Mouse (Mus musculus): Measurements from ENCODE around the gene Celf1.
"Not testable (repeated sequence)": the region's sequence is repeated elsewhere in the genome, so short reads cannot be mapped to it uniquely, and the experiment has no call there.

Celf1 gene

GRCm38 (mm10) chr2:90941744-90942143, 1.6 kb downstream of the Celf1 start:
- DNase-seq: no peak

GRCm38 (mm10) chr2:90950149-90950548, 10.0 kb downstream of the Celf1 start:
- DNase-seq: no peak

GRCm38 (mm10) chr2:90950582-90951194, 10.5 kb downstream of the Celf1 start:
- DNase-seq: no peak

GRCm38 (mm10) chr2:90953461-90953860, 13.3 kb downstream of the Celf1 start:
- no peak for DNase-seq

- DNase-seq: no peak
Measured at GRCm38 (mm10) chr2:90956053-90956452, 15.9 kb downstream of the Celf1 start.

GRCm38 (mm10) chr2:90958856-90959255, 18.7 kb downstream of the Celf1 start:
- DNase-seq: no peak

GRCm38 (mm10) chr2:90960012-90960411, 19.8 kb downstream of the Celf1 start:
- no peak for DNase-seq

GRCm38 (mm10) chr2:90963304-90963703, 23.1 kb downstream of the Celf1 start:
- DNase-seq: no peak

- no peak for DNase-seq
Measured at GRCm38 (mm10) chr2:90964811-90965465, 24.8 kb downstream of the Celf1 start.

GRCm38 (mm10) chr2:90965466-90966080, 25.4 kb downstream of the Celf1 start:
- DNase-seq: no peak

- DNase-seq: no peak
Measured at GRCm38 (mm10) chr2:90970606-90971005, 30.4 kb downstream of the Celf1 start.

GRCm38 (mm10) chr2:90974101-90974500, 33.9 kb downstream of the Celf1 start:
- DNase-seq: no peak

- no peak for DNase-seq
Measured at GRCm38 (mm10) chr2:90975181-90975835, 35.1 kb downstream of the Celf1 start.

- DNase-seq: no peak
Measured at GRCm38 (mm10) chr2:90976590-90976989, 36.4 kb downstream of the Celf1 start.

GRCm38 (mm10) chr2:90977291-90977690, 37.1 kb downstream of the Celf1 start:
- DNase-seq: no peak

GRCm38 (mm10) chr2:90986055-90986454, 45.9 kb downstream of the Celf1 start:
- no peak for DNase-seq

- DNase-seq: no peak
Measured at GRCm38 (mm10) chr2:91008536-91008935, 68.4 kb downstream of the Celf1 start.

GRCm38 (mm10) chr2:91013881-91014280, 73.7 kb downstream of the Celf1 start:
- DNase-seq: no peak

GRCm38 (mm10) chr2:91015386-91015785, 75.2 kb downstream of the Celf1 start:
- peak in 1 of 2 experiments; percentile 67 for DNase-seq

GRCm38 (mm10) chr2:91018061-91018788, 78.0 kb downstream of the Celf1 start:
- peak; percentile 24 to 50 for DNase-seq

- no peak for DNase-seq
Measured at GRCm38 (mm10) chr2:91019911-91020310, 79.7 kb downstream of the Celf1 start.

GRCm38 (mm10) chr2:91022266-91022665, 82.1 kb downstream of the Celf1 start:
- DNase-seq: not testable (repeated sequence)

GRCm38 (mm10) chr2:91023131-91023530, 82.9 kb downstream of the Celf1 start:
- DNase-seq: no peak
